Mouse (Mus musculus) heart, postnatal 10 days (tissue): Measurements from ENCODE around the gene Slc25a10. TPM values are rescaled to one million over a fixed set of nuclear protein-coding genes. Genes with fewer than 3 reads are reported as not detected.
"Not testable (repeated sequence)": the region's sequence is repeated elsewhere in the genome, so short reads cannot be mapped to it uniquely, and the experiment has no call there.

Experiments used
- DNase-seq, 2 experiments: peaks; one replicate each; pipeline ENCODE4 v3.0.0; 2021
- intact Hi-C: fragments of 180-260 bp; cut with DNase I; formaldehyde crosslinking; loops from one replicate; pipeline ENCODE4 v1.15.1; 2025
- total RNA-seq, 2 experiments: library from RNA; stranded (reverse); gene quantifications; 2 replicates each; pipeline ENCODE4 v1.2.3; 2021

Slc25a10 gene
- total RNA-seq, 2 experiments from 2014 or later, result 24.8 to 25.0 TPM

GRCm38 (mm10) chr11:120508290-120508870, 16.7 kb downstream of the Slc25a10 start:
- no peak for DNase-seq
- intact Hi-C loops, result no loop called here

- DNase-seq, result no peak
- intact Hi-C loops, result loop anchor here (2.0 to 10.0 kb wide), 2 partner anchors 17 to 265 kb away; no protein-coding TSS in a partner anchor
These were observed 18.3 kb downstream of the Slc25a10 start for GRCm38 (mm10) chr11:120509940-120510339.

GRCm38 (mm10) chr11:120510375-120511030, 18.9 kb downstream of the Slc25a10 start:
- peak in 1 of 2 experiments; percentile 38 for DNase-seq
- intact Hi-C loops, result loop anchor here (2.0 to 10.0 kb wide), 2 partner anchors 18 to 264 kb away; no protein-coding TSS in a partner anchor

GRCm38 (mm10) chr11:120512790-120513453, 21.3 kb downstream of the Slc25a10 start:
- intact Hi-C loops, result loop anchor here (10.0 kb wide), 1 partner anchor 262 kb away; no protein-coding TSS in a partner anchor
- DNase-seq, result peak; percentile 38 to 40

- intact Hi-C loops, result loop anchor here (2.0 to 10.0 kb wide), 3 partner anchors 99 to 261 kb away; no protein-coding TSS in a partner anchor
- DNase-seq, result not testable (repeated sequence)
These were observed 22.6 kb downstream of the Slc25a10 start for GRCm38 (mm10) chr11:120514262-120514661.

- intact Hi-C loops, result loop anchor here (2.0 to 10.0 kb wide), 4 partner anchors 63 to 259 kb away; no protein-coding TSS in a partner anchor
- peak; percentile 94 to 95 for DNase-seq
These were observed 24.0 kb downstream of the Slc25a10 start for GRCm38 (mm10) chr11:120515611-120516010.

- no peak for DNase-seq
- intact Hi-C loops, result loop anchor here (2.0 to 10.0 kb wide), 2 partner anchors 62 to 258 kb away; no protein-coding TSS in a partner anchor
These were observed 25.5 kb downstream of the Slc25a10 start for GRCm38 (mm10) chr11:120517147-120517546.

GRCm38 (mm10) chr11:120518027-120518426, 26.4 kb downstream of the Slc25a10 start:
- intact Hi-C loops, result loop anchor here (2.0 to 10.0 kb wide), 2 partner anchors 55 to 257 kb away; partner anchors contain the start of gene P4hb
- peak; percentile 66 to 67 for DNase-seq

- peak in 1 of 2 experiments; percentile 32 for DNase-seq
- intact Hi-C loops, result loop anchor here (2.0 to 10.0 kb wide), 2 partner anchors 54 to 256 kb away; partner anchors contain the start of gene P4hb
These were observed 26.9 kb downstream of the Slc25a10 start for GRCm38 (mm10) chr11:120518558-120518957.

- intact Hi-C loops, result loop anchor here (2.0 to 10.0 kb wide), 4 partner anchors 19 to 255 kb away; partner anchors contain the start of genes Mcrip1 and P4hb
- peak; percentile 85 to 87 for DNase-seq
These were observed 28.1 kb downstream of the Slc25a10 start for GRCm38 (mm10) chr11:120519738-120520137.

- intact Hi-C loops, result loop anchor here (2.0 kb wide), 2 partner anchors 18 to 28 kb away; partner anchors contain the start of gene Mcrip1
These were observed 28.9 kb downstream of the Slc25a10 start for GRCm38 (mm10) chr11:120520498-120520897.

GRCm38 (mm10) chr11:120520967-120521540, 29.4 kb downstream of the Slc25a10 start:
- peak; percentile 88 for DNase-seq
- intact Hi-C loops, result loop anchor here (2.0 kb wide), 2 partner anchors 18 to 28 kb away; partner anchors contain the start of gene Mcrip1

More at GRCm38 (mm10) chr11:120520498-120520897, 28.9 kb downstream of the Slc25a10 start:
- DNase-seq, result peak in 1 of 2 experiments; percentile 36

- intact Hi-C loops, result no loop called here
- no peak for DNase-seq
These were observed 30.9 kb downstream of the Slc25a10 start for GRCm38 (mm10) chr11:120522581-120522980.

- DNase-seq, result no peak
- intact Hi-C loops, result no loop called here
These were observed 34.3 kb downstream of the Slc25a10 start for GRCm38 (mm10) chr11:120525959-120526358.

- intact Hi-C loops, result no loop called here
- no peak for DNase-seq
These were observed 36.2 kb downstream of the Slc25a10 start for GRCm38 (mm10) chr11:120527690-120528354.

- DNase-seq, result no peak
- intact Hi-C loops, result no loop called here
These were observed 37.3 kb downstream of the Slc25a10 start for GRCm38 (mm10) chr11:120528903-120529302.

- DNase-seq, result peak; percentile 40 to 47
- intact Hi-C loops, result no loop called here
These were observed 38.7 kb downstream of the Slc25a10 start, which contains the start of gene Gcgr for GRCm38 (mm10) chr11:120530085-120530964. Gene Gcgr (plus strand): TSS chr11:120530699.

- intact Hi-C loops, result no loop called here
- no peak for DNase-seq
These were observed 40.0 kb downstream of the Slc25a10 start for GRCm38 (mm10) chr11:120531646-120532045.

GRCm38 (mm10) chr11:120534093-120534492, 42.5 kb downstream of the Slc25a10 start:
- intact Hi-C loops, result no loop called here
- no peak for DNase-seq
